Mouse (Mus musculus) liver, embryonic 15.5 days (tissue): Measurements from ENCODE around the gene Sis. TPM values are rescaled to one million over a fixed set of nuclear protein-coding genes. Genes with fewer than 3 reads are reported as not detected.

Experiments
- ATAC-seq: fragments of 200-750 bp; cut with Nextera tagmentation; 2 replicates; pipeline ENCODE4 v1.8.0; 2017; ENCODE audit warnings: moderate number of reproducible peaks, mild to moderate bottlenecking, moderate library complexity; ENCODE audit not compliant: insufficient read depth
- H3K27ac ChIP-seq: fragments of 300-500 bp; sonication (generic); replicated peaks from 2 replicates; pipeline ENCODE4 v1.5.1; 2015; ENCODE audit warnings: mild to moderate bottlenecking, inconsistent platforms
- H3K27me3 ChIP-seq: fragments of 300-500 bp; sonication (generic); 2 replicates; pipeline ENCODE4 v1.6.1; 2015; ENCODE audit warnings: mild to moderate bottlenecking, inconsistent platforms
- H3K36me3 ChIP-seq: fragments of 300-500 bp; sonication (generic); replicated peaks from 2 replicates; pipeline ENCODE4 v1.6.1; 2015; ENCODE audit warnings: moderate library complexity, mild to moderate bottlenecking, inconsistent platforms
- H3K4me1 ChIP-seq: fragments of 300-500 bp; sonication (generic); replicated peaks from 2 replicates; pipeline ENCODE4 v1.6.1; 2015; ENCODE audit warnings: inconsistent platforms
- H3K4me2 ChIP-seq: fragments of 300-500 bp; sonication (generic); 2 replicates; pipeline ENCODE4 v1.6.1; 2015; ENCODE audit warnings: moderate library complexity, mild to moderate bottlenecking, inconsistent platforms
- H3K4me3 ChIP-seq: fragments of 300-500 bp; sonication (generic); replicated peaks from 2 replicates; pipeline ENCODE4 v1.5.1; 2015; ENCODE audit warnings: mild to moderate bottlenecking, inconsistent platforms
- H3K9ac ChIP-seq: fragments of 300-500 bp; sonication (generic); 2 replicates; pipeline ENCODE4 v1.6.1; 2015; ENCODE audit warnings: moderate library complexity, mild to moderate bottlenecking, inconsistent platforms
- H3K9me3 ChIP-seq: fragments of 300-500 bp; sonication (generic); replicated peaks from 2 replicates; pipeline ENCODE4 v1.6.1; 2016; ENCODE audit warnings: inconsistent platforms
- WGBS: fragments of 180-500 bp; shearing (Covaris S2); methylation state at CpG from one replicate; pipeline ENCODE4 v1.1.7; 2015; ENCODE audit warnings: mixed read lengths; ENCODE audit not compliant: insufficient replicate concordance; 5-methylcytosine and 5-hydroxymethylcytosine counted together
- polyA plus RNA-seq: library from polyadenylated mRNA; unstranded; fragments of >200 nt; fragmentation: Nextera tagmentation; extraction: Ambion mirVana; gene quantifications from 2 replicates; pipeline ENCODE4 v1.2.1, GENCODE M21; 2015

Gene Sis
- polyA plus RNA-seq, result not detected in 2 replicates

GRCm38 (mm10) chr3:72967675-72968074 lies at the start of gene Sis:
Gene Sis, minus strand, starts transcription at chr3:72967863.
- Histone ChIP-seq H3K9me3 (no peaks in the 10 kb centered on the region), H3K4me2 (no peak within 1 kb of the TSS), H3K27ac (no peak within 1 kb of the TSS), H3K27me3 (no peaks in the 10 kb centered on the region), H3K4me1 (no peaks in the 10 kb centered on the region), H3K36me3 (no peaks in the 10 kb centered on the region), H3K9ac (no peak within 1 kb of the TSS), H3K4me3 (no peak within 1 kb of the TSS)
- no peak for ATAC-seq

GRCm38 (mm10) chr3:73006045-73006444 lies 38.4 kb upstream of the Sis start:
- Histone ChIP-seq H3K36me3 (no peaks in the 10 kb centered on the region), H3K4me1 (no peaks in the 10 kb centered on the region), H3K27me3 (no peaks in the 10 kb centered on the region), H3K4me3 (no peak overlapping the region), H3K27ac (no peak overlapping the region), H3K4me2 (no peak overlapping the region), H3K9me3 (no peaks in the 10 kb centered on the region), H3K9ac (no peak overlapping the region)
- ATAC-seq, result no peak
- 11% methylated on average over 6 of the region's 6 CpGs for WGBS

- Histone ChIP-seq H3K9me3 (no peaks in the 10 kb centered on the region), H3K4me2 (no peak overlapping the region), H3K9ac (no peak overlapping the region), H3K4me1 (no peaks in the 10 kb centered on the region), H3K27me3 (no peaks in the 10 kb centered on the region), H3K27ac (no peak overlapping the region), H3K36me3 (no peaks in the 10 kb centered on the region), H3K4me3 (no peak overlapping the region)
- no peak for ATAC-seq
- WGBS, result 65% methylated on average over 4 of the region's 4 CpGs
Measured at GRCm38 (mm10) chr3:73002933-73003696, 35.5 kb upstream of the Sis start.

- Histone ChIP-seq H3K9me3 (no peaks in the 10 kb centered on the region), H3K9ac (no peak overlapping the region), H3K27me3 (no peaks in the 10 kb centered on the region), H3K27ac (no peak overlapping the region), H3K4me2 (no peak overlapping the region), H3K36me3 (no peaks in the 10 kb centered on the region), H3K4me3 (no peak overlapping the region), H3K4me1 (no peaks in the 10 kb centered on the region)
- 50% methylated on average over 4 of the region's 4 CpGs for WGBS
- ATAC-seq, result no peak
Measured at GRCm38 (mm10) chr3:72997517-72997916, 29.9 kb upstream of the Sis start.

- Histone ChIP-seq H3K9ac (no peak overlapping the region), H3K36me3 (no peaks in the 10 kb centered on the region), H3K4me1 (no peaks in the 10 kb centered on the region), H3K27me3 (no peaks in the 10 kb centered on the region), H3K4me2 (no peak overlapping the region), H3K27ac (no peak overlapping the region), H3K4me3 (no peak overlapping the region), H3K9me3 (no peaks in the 10 kb centered on the region)
- 29% methylated on average over 2 of the region's 2 CpGs for WGBS
- ATAC-seq, result no peak
Measured at GRCm38 (mm10) chr3:72990992-72991391, 23.3 kb upstream of the Sis start.

- H3K4me3 ChIP-seq, result no peak overlapping the region
- no peaks in the 10 kb centered on the region for H3K4me1 ChIP-seq
- no peak overlapping the region for H3K9ac ChIP-seq
- WGBS, result 41% methylated on average over 3 of the region's 3 CpGs
- no peak overlapping the region for H3K4me2 ChIP-seq
- H3K27ac ChIP-seq, result no peak overlapping the region
- H3K9me3 ChIP-seq, result no peaks in the 10 kb centered on the region
- no peaks in the 10 kb centered on the region for H3K27me3 ChIP-seq
- no peaks in the 10 kb centered on the region for H3K36me3 ChIP-seq
- ATAC-seq, result no peak
Measured at GRCm38 (mm10) chr3:72976602-72977001, 8.9 kb upstream of the Sis start.

GRCm38 (mm10) chr3:72918919-72919526 lies 48.6 kb downstream of the Sis start:
- Histone ChIP-seq H3K4me1 (no peaks in the 10 kb centered on the region), H3K36me3 (no peaks in the 10 kb centered on the region), H3K4me3 (no peak overlapping the region), H3K27ac (no peak overlapping the region), H3K9me3 (no peaks in the 10 kb centered on the region), H3K4me2 (no peak overlapping the region), H3K9ac (no peak overlapping the region), H3K27me3 (no peaks in the 10 kb centered on the region)
- whole genome bisulfite sequencing, result 47% methylated on average over 4 of the region's 4 CpGs
- no peak for ATAC-seq

- Histone ChIP-seq H3K4me3 (no peak overlapping the region), H3K36me3 (no peaks in the 10 kb centered on the region), H3K4me2 (no peak overlapping the region), H3K9me3 (no peaks in the 10 kb centered on the region), H3K4me1 (no peaks in the 10 kb centered on the region), H3K9ac (no peak overlapping the region), H3K27ac (no peak overlapping the region), H3K27me3 (no peaks in the 10 kb centered on the region)
- 39% methylated on average over 1 of the region's 1 CpGs for WGBS
- no peak for ATAC-seq
Measured at GRCm38 (mm10) chr3:72882501-72882900, 85.2 kb downstream of the Sis start.

GRCm38 (mm10) chr3:72868141-72868540 lies 99.5 kb downstream of the Sis start:
- Histone ChIP-seq H3K4me2 (no peak overlapping the region), H3K9ac (no peak overlapping the region), H3K4me1 (no peaks in the 10 kb centered on the region), H3K4me3 (no peak overlapping the region), H3K9me3 (no peaks in the 10 kb centered on the region), H3K27ac (no peak overlapping the region), H3K27me3 (no peaks in the 10 kb centered on the region), H3K36me3 (no peaks in the 10 kb centered on the region)
- ATAC-seq, result no peak

- Histone ChIP-seq H3K9me3 (no peaks in the 10 kb centered on the region), H3K4me1 (no peaks in the 10 kb centered on the region), H3K9ac (no peak overlapping the region), H3K4me3 (no peak overlapping the region), H3K27me3 (no peaks in the 10 kb centered on the region), H3K36me3 (no peaks in the 10 kb centered on the region), H3K4me2 (no peak overlapping the region), H3K27ac (no peak overlapping the region)
- no peak for ATAC-seq
- WGBS, result 71% methylated on average over 3 of the region's 3 CpGs
Measured at GRCm38 (mm10) chr3:72858738-72859137, 108.9 kb downstream of the Sis start.

GRCm38 (mm10) chr3:72855405-72855804 lies 112.3 kb downstream of the Sis start:
- no peaks in the 10 kb centered on the region for H3K36me3 ChIP-seq
- no peaks in the 10 kb centered on the region for H3K9me3 ChIP-seq
- H3K4me2 ChIP-seq, result no peak overlapping the region
- H3K4me1 ChIP-seq, result no peaks in the 10 kb centered on the region
- H3K9ac ChIP-seq, result no peak overlapping the region
- 48% methylated on average over 1 of the region's 1 CpGs for WGBS
- no peak overlapping the region for H3K27ac ChIP-seq
- no peak for ATAC-seq
- H3K4me3 ChIP-seq, result no peak overlapping the region
- H3K27me3 ChIP-seq, result no peaks in the 10 kb centered on the region

- WGBS, result 57% methylated on average over 2 of the region's 2 CpGs
- Histone ChIP-seq H3K9ac (no peak overlapping the region), H3K27ac (no peak overlapping the region), H3K4me2 (no peak overlapping the region), H3K36me3 (no peaks in the 10 kb centered on the region), H3K9me3 (no peaks in the 10 kb centered on the region), H3K4me3 (no peak overlapping the region), H3K27me3 (no peaks in the 10 kb centered on the region), H3K4me1 (no peaks in the 10 kb centered on the region)
- ATAC-seq, result no peak
Measured at GRCm38 (mm10) chr3:72840641-72841040, 127.0 kb downstream of the Sis start.
